Mouse (Mus musculus): ENCODE data around the gene Ankrd23. TPM values are rescaled to one million over a fixed set of nuclear protein-coding genes. Genes with fewer than 3 reads are reported as not detected.

The Ankrd23 gene
- polyA plus RNA-seq, 1 experiment from 2014 or later: 10.5 TPM

- H3K9me3 ChIP-seq (ENCODE audit: control insufficient read depth, low read length): no peaks in the 10 kb centered on the region
- H3K4me2 ChIP-seq (ENCODE audit: low read length): peak within 1 kb of the TSS; percentile 97
- H3K9ac ChIP-seq (replicated peaks; ENCODE audit: low read length): peak within 1 kb of the TSS; percentile 85
- peak; percentile 98 for ATAC-seq (ENCODE audit: low FRiP score, low TSS enrichment)
- H3K4me3 ChIP-seq (replicated peaks; ENCODE audit: low read depth, low read length): peak within 1 kb of the TSS; percentile 83
- 2% methylated on average over 51 of the region's 51 CpGs for WGBS
- H3K36me3 ChIP-seq (ENCODE audit: control insufficient read depth, insufficient read depth, low read length): 0 out of 2 replicates have a peak, but pooled peaks cover 8% of the 10 kb centered on the region
- DNase-seq: peak; percentile 99
- peak within 1 kb of the TSS; percentile 96 for H3K27ac ChIP-seq (replicated peaks; ENCODE audit: low read depth, low read length)
- peaks cover 23% of the 10 kb centered on the region for H3K4me1 ChIP-seq (ENCODE audit: control insufficient read depth, insufficient read depth, low read length)
- no peaks in the 10 kb centered on the region for H3K27me3 ChIP-seq (ENCODE audit: control insufficient read depth, insufficient read depth, low read length)
Observed at GRCm38 (mm10) chr1:36511289-36512021, 25.2 kb downstream of the Ankrd23 start, which contains the start of gene Cnnm3. Gene Cnnm3 (plus strand): TSS chr1:36511867.

- Histone ChIP-seq H3K4me1 (ENCODE audit: control insufficient read depth, insufficient read depth, low read length) (peaks cover 2% of the 10 kb centered on the region; the same call in 1 of the 2 replicates), H3K36me3 (ENCODE audit: control insufficient read depth, insufficient read depth, low read length) (0 out of 2 replicates have a peak, but pooled peaks cover 19% of the 10 kb centered on the region), H3K9me3 (ENCODE audit: control insufficient read depth, low read length) (no peaks in the 10 kb centered on the region), H3K4me2 (ENCODE audit: low read length) (no peak overlapping the region), H3K4me3 (replicated peaks; ENCODE audit: low read depth, low read length) (no peak overlapping the region), H3K27me3 (ENCODE audit: control insufficient read depth, insufficient read depth, low read length) (no peaks in the 10 kb centered on the region), H3K27ac (replicated peaks; ENCODE audit: low read depth, low read length) (no peak overlapping the region), H3K9ac (replicated peaks; ENCODE audit: low read length) (no peak overlapping the region)
- 87% methylated on average over 5 of the region's 5 CpGs for WGBS
- ATAC-seq (ENCODE audit: low FRiP score, low TSS enrichment): no peak
- DNase-seq: no peak
Observed at GRCm38 (mm10) chr1:36508238-36508637, 28.4 kb downstream of the Ankrd23 start.

- H3K4me2 ChIP-seq (ENCODE audit: low read length): no peak overlapping the region
- no peak; the same call in 1 of the 2 replicates for ATAC-seq (ENCODE audit: low FRiP score, low TSS enrichment)
- no peaks in the 10 kb centered on the region for H3K9me3 ChIP-seq (ENCODE audit: control insufficient read depth, low read length)
- H3K9ac ChIP-seq (replicated peaks; ENCODE audit: low read length): no peak overlapping the region
- no peaks in the 10 kb centered on the region for H3K27me3 ChIP-seq (ENCODE audit: control insufficient read depth, insufficient read depth, low read length)
- DNase-seq: peak; percentile 88
- no peak overlapping the region for H3K4me3 ChIP-seq (replicated peaks; ENCODE audit: low read depth, low read length)
- peaks cover 25% of the 10 kb centered on the region; the same call in 1 of the 2 replicates for H3K36me3 ChIP-seq (ENCODE audit: control insufficient read depth, insufficient read depth, low read length)
- WGBS: 4% methylated on average over 3 of the region's 3 CpGs
- no peaks in the 10 kb centered on the region for H3K4me1 ChIP-seq (ENCODE audit: control insufficient read depth, insufficient read depth, low read length)
- H3K27ac ChIP-seq (replicated peaks; ENCODE audit: low read depth, low read length): no peak overlapping the region
Observed at GRCm38 (mm10) chr1:36501261-36501660, 35.4 kb downstream of the Ankrd23 start.

GRCm38 (mm10) chr1:36497312-36497711, 39.4 kb downstream of the Ankrd23 start:
- H3K9ac ChIP-seq (replicated peaks; ENCODE audit: low read length): no peak overlapping the region
- no peaks in the 10 kb centered on the region for H3K27me3 ChIP-seq (ENCODE audit: control insufficient read depth, insufficient read depth, low read length)
- no peak overlapping the region for H3K27ac ChIP-seq (replicated peaks; ENCODE audit: low read depth, low read length)
- WGBS: 83% methylated on average over 2 of the region's 2 CpGs
- H3K36me3 ChIP-seq (ENCODE audit: control insufficient read depth, insufficient read depth, low read length): peaks cover 16% of the 10 kb centered on the region; the same call in 1 of the 2 replicates
- H3K4me3 ChIP-seq (replicated peaks; ENCODE audit: low read depth, low read length): no peak overlapping the region
- no peak for DNase-seq
- H3K4me1 ChIP-seq (ENCODE audit: control insufficient read depth, insufficient read depth, low read length): no peaks in the 10 kb centered on the region
- H3K9me3 ChIP-seq (ENCODE audit: control insufficient read depth, low read length): no peaks in the 10 kb centered on the region
- no peak overlapping the region for H3K4me2 ChIP-seq (ENCODE audit: low read length)
- no peak for ATAC-seq (ENCODE audit: low FRiP score, low TSS enrichment)

GRCm38 (mm10) chr1:36496719-36497118, 40.0 kb downstream of the Ankrd23 start:
- Histone ChIP-seq H3K4me2 (ENCODE audit: low read length) (no peak overlapping the region), H3K36me3 (ENCODE audit: control insufficient read depth, insufficient read depth, low read length) (peaks cover 16% of the 10 kb centered on the region; the same call in 1 of the 2 replicates), H3K9me3 (ENCODE audit: control insufficient read depth, low read length) (no peaks in the 10 kb centered on the region), H3K27ac (replicated peaks; ENCODE audit: low read depth, low read length) (no peak overlapping the region), H3K27me3 (ENCODE audit: control insufficient read depth, insufficient read depth, low read length) (no peaks in the 10 kb centered on the region), H3K4me1 (ENCODE audit: control insufficient read depth, insufficient read depth, low read length) (no peaks in the 10 kb centered on the region), H3K9ac (replicated peaks; ENCODE audit: low read length) (no peak overlapping the region), H3K4me3 (replicated peaks; ENCODE audit: low read depth, low read length) (no peak overlapping the region)
- DNase-seq: peak; percentile 52
- ATAC-seq (ENCODE audit: low FRiP score, low TSS enrichment): no peak
- 66% methylated on average over 2 of the region's 2 CpGs for whole genome bisulfite sequencing

GRCm38 (mm10) chr1:36493299-36493698, 43.4 kb downstream of the Ankrd23 start:
- DNase-seq (no peak), ATAC-seq (ENCODE audit: low FRiP score, low TSS enrichment) (no peak)
- Histone ChIP-seq H3K9ac (replicated peaks; ENCODE audit: low read length) (no peak overlapping the region), H3K4me1 (ENCODE audit: control insufficient read depth, insufficient read depth, low read length) (no peaks in the 10 kb centered on the region), H3K27ac (replicated peaks; ENCODE audit: low read depth, low read length) (no peak overlapping the region), H3K27me3 (ENCODE audit: control insufficient read depth, insufficient read depth, low read length) (no peaks in the 10 kb centered on the region), H3K36me3 (ENCODE audit: control insufficient read depth, insufficient read depth, low read length) (peaks cover 1% of the 10 kb centered on the region; the same call in 1 of the 2 replicates), H3K4me3 (replicated peaks; ENCODE audit: low read depth, low read length) (no peak overlapping the region), H3K9me3 (ENCODE audit: control insufficient read depth, low read length) (no peaks in the 10 kb centered on the region), H3K4me2 (ENCODE audit: low read length) (no peak overlapping the region)
- 88% methylated on average over 6 of the region's 6 CpGs for WGBS

GRCm38 (mm10) chr1:36492416-36493139, 44.1 kb downstream of the Ankrd23 start:
- peak; percentile 48 for DNase-seq
- H3K36me3 ChIP-seq (ENCODE audit: control insufficient read depth, insufficient read depth, low read length): no peaks in the 10 kb centered on the region

GRCm38 (mm10) chr1:36489661-36490060, 47.0 kb downstream of the Ankrd23 start:
- no peak for ATAC-seq (ENCODE audit: low FRiP score, low TSS enrichment)
- DNase-seq: peak; percentile 17
- Histone ChIP-seq H3K4me1 (ENCODE audit: control insufficient read depth, insufficient read depth, low read length) (no peaks in the 10 kb centered on the region), H3K27me3 (ENCODE audit: control insufficient read depth, insufficient read depth, low read length) (no peaks in the 10 kb centered on the region), H3K9ac (replicated peaks; ENCODE audit: low read length) (no peak overlapping the region), H3K36me3 (ENCODE audit: control insufficient read depth, insufficient read depth, low read length) (no peaks in the 10 kb centered on the region), H3K9me3 (ENCODE audit: control insufficient read depth, low read length) (no peaks in the 10 kb centered on the region), H3K4me3 (replicated peaks; ENCODE audit: low read depth, low read length) (no peak overlapping the region), H3K4me2 (ENCODE audit: low read length) (no peak overlapping the region), H3K27ac (replicated peaks; ENCODE audit: low read depth, low read length) (no peak overlapping the region)
- WGBS: 63% methylated on average over 6 of the region's 6 CpGs

More at GRCm38 (mm10) chr1:36492416-36493139, 44.1 kb downstream of the Ankrd23 start:
- no peak overlapping the region for H3K9ac ChIP-seq (replicated peaks; ENCODE audit: low read length)
- H3K4me1 ChIP-seq (ENCODE audit: control insufficient read depth, insufficient read depth, low read length): no peaks in the 10 kb centered on the region
- H3K9me3 ChIP-seq (ENCODE audit: control insufficient read depth, low read length): no peaks in the 10 kb centered on the region
- no peak overlapping the region for H3K4me3 ChIP-seq (replicated peaks; ENCODE audit: low read depth, low read length)
- no peak for ATAC-seq (ENCODE audit: low FRiP score, low TSS enrichment)
- H3K4me2 ChIP-seq (ENCODE audit: low read length): no peak overlapping the region
- no peaks in the 10 kb centered on the region for H3K27me3 ChIP-seq (ENCODE audit: control insufficient read depth, insufficient read depth, low read length)
- 41% methylated on average over 9 of the region's 9 CpGs for WGBS
- H3K27ac ChIP-seq (replicated peaks; ENCODE audit: low read depth, low read length): no peak overlapping the region

Data from midbrain, embryonic 14.5 days (tissue).